Mouse (Mus musculus) left cerebral cortex, adult 2 months (tissue): ENCODE measurements around the gene Lrrc8e. TPM values are rescaled to one million over a fixed set of nuclear protein-coding genes. Genes with fewer than 3 reads are reported as not detected.
"Not testable (repeated sequence)": the region's sequence is repeated elsewhere in the genome, so short reads cannot be mapped to it uniquely, and the experiment has no call there.

ENCODE experiments used
- DNase-seq, 2 experiments: peaks; one replicate each; pipeline ENCODE4 v3.0.0; 2021 to 2022; ENCODE audit warnings: low spot score in 2 of 2, mixed read lengths in 1 of 2; ENCODE audit errors: extremely low spot score in 1 of 2
- H3K27ac ChIP-seq: fragments of 200-600 bp; 2 replicates; pipeline ENCODE4 v1.8.1; 2022
- H3K4me3 ChIP-seq: fragments of 200-600 bp; 2 replicates; pipeline ENCODE4 v1.8.1; 2022
- CTCF ChIP-seq: fragments of 200-600 bp; IDR thresholded peaks from 2 replicates; pipeline ENCODE4 v1.8.1; 2022; ENCODE audit warnings: antibody characterized with exemption, mild to moderate bottlenecking, moderate library complexity
- intact Hi-C: fragments of 180-260 bp; cut with DNase I; formaldehyde crosslinking; loops from one replicate; pipeline ENCODE4 v1.15.1; 2025
- total RNA-seq, 2 experiments: library from RNA; stranded (reverse); gene quantifications; 2 replicates each; pipeline ENCODE4 v1.2.3; 2021

Lrrc8e gene
- total RNA-seq, 2 experiments from 2014 or later = not detected

DNA sequence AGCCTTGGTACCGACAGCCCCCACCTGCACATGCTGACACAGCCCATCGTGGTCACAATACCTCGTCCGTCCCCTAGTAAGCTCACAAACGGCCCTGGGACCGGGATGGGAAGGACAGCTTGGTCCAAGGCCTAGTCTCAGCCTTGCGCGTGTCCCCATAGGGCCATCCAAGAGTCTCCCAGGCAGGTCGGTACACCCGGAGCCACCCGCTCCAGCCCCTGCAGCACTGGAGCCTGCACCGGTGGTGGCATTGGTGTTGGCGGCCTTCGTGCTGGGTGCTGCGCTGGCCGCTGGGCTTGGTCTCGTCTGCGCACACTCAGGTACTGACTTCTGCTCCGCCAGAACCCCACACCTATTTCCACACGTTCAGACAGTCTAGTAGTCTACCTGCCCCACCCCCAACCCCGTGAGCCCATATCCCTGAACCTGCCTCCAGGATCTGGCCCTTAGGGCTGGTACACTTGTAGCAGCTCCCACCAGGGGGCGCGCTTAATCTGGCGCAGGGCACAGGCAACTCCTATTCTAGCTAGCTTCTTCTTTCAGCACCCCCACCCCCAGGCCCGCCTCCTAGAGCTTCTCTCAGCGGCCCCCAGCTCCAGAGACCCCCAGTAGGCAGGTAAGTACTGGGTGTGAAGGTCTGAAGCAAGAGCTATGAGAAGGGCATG is 23.8 kb downstream of the Lrrc8e start:
- peak; percentile 86 to 88 for DNase-seq
- H3K4me3 ChIP-seq = no peak overlapping the region
- H3K27ac ChIP-seq = no peak overlapping the region
- intact Hi-C loops = no loop called here
- peak; percentile 93 for TF ChIP-seq CTCF

DNA sequence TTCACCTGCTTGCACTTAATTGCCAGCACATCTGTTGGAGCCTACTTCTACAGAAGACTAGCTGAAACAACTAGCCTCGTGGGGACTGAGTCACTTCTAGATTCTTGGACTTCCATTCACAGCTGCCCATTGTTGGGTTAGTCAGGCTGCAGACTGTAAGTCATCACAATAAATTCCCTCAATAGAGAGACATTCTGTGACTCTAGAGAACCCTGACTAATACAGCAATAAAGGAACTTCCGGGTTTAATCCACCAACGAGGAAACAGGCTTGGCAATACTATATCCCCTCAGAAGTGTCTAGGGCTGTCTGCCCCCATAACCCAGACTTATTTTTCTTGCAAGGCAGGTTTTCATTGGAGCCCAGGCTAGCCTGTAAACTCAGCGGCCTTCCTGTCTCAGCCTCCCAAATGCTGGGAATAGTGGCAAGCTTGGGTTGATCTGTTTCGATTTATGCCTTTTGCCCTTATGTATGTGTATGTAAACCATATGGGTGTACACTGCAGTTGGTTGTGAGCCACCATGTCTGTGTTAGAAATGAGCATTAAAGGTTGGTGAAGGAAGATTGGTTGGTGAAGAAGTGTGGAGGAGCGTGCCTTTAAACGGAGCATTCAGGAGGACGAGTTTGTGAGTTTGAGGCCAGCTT is 25.6 kb downstream of the Lrrc8e start:
- DNase-seq = no peak
- H3K4me3 ChIP-seq = peak overlapping the region; percentile 94
- peak overlapping the region; percentile 95 for H3K27ac ChIP-seq
- intact Hi-C loops = loop anchor here (2.0 kb wide), 1 partner anchor 13 kb away; the partner anchor contains the start of genes Gm49320 and Map2k7
- TF ChIP-seq CTCF = no peak

- H3K27ac ChIP-seq = peak within 1 kb of the TSS; percentile 95
- TF ChIP-seq CTCF = no peak
- intact Hi-C loops = loop anchor here (1.0 to 2.0 kb wide), 2 partner anchors 14 to 70 kb away; partner anchors contain the start of genes Gm49320 and Map2k7
- DNase-seq = peak; percentile 95
- peak within 1 kb of the TSS; percentile 94 for H3K4me3 ChIP-seq
Observed at GRCm38 (mm10) chr8:4252934-4253841, 26.6 kb downstream of the Lrrc8e start, which contains the start of gene Snapc2. Gene Snapc2 (plus strand): TSS chr8:4253080.

DNA sequence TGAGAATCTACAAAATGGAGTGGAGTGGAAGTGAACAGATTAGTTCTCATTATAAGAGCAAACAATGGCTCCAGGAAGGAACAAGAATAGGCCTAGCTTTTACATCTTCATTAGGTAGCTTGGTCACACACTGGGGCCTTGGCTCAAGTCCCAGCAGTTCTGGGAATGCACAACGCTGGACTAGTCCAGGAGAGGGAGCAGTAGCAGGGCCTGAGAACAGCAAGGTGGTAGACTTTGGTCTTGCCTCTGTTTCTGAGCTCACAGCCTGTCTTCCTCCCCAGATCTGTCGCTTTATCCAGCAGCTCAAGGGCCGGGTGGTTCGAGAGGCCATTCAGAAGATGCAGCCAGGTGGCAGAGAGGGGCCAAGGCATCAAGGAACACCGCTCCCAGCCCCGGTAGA is 27.4 kb downstream of the Lrrc8e start:
- peak; percentile 52 for TF ChIP-seq CTCF
- DNase-seq = peak; percentile 61 to 62
- intact Hi-C loops = no loop called here
- Histone ChIP-seq H3K4me3 (peak overlapping the region; percentile 94), H3K27ac (peak overlapping the region; percentile 95)

DNA sequence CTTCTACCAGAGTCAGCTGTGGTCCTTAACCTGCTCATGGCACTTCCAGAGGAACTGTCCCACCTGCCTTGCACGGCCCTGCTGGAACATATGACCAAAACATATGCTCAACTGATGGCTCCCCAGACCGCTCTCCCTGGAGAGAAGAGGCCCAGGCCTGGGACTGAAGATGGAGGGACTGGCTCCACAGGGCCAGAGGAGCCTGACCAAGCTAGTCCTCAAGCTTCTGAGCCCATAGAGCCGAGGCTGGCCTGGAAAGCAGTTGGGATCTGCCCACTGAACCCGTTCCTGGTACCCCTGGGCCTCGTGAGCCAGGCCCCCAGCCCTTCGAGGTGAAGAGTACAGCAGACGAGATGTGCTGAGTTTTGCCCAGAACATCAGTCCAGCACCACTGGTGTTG is 28.8 kb downstream of the Lrrc8e start:
- peak overlapping the region; percentile 16; the same call in 1 of the 2 replicates for H3K27ac ChIP-seq
- DNase-seq, H3K4me3 ChIP-seq: not testable (repeated sequence)
- intact Hi-C loops = loop anchor here (5.0 kb wide), 2 partner anchors 88 to 113 kb away; partner anchors contain the start of gene Evi5l

GRCm38 (mm10) chr8:4256911-4257310 is 30.3 kb downstream of the Lrrc8e start:
- DNase-seq = peak; percentile 79 to 82
- peak overlapping the region; percentile 95 for H3K27ac ChIP-seq
- no peak for TF ChIP-seq CTCF
- intact Hi-C loops = loop anchor here (5.0 kb wide), 2 partner anchors 90 to 115 kb away; partner anchors contain the start of gene Evi5l
- peak overlapping the region; percentile 83; the same call in 1 of the 2 replicates for H3K4me3 ChIP-seq

DNA sequence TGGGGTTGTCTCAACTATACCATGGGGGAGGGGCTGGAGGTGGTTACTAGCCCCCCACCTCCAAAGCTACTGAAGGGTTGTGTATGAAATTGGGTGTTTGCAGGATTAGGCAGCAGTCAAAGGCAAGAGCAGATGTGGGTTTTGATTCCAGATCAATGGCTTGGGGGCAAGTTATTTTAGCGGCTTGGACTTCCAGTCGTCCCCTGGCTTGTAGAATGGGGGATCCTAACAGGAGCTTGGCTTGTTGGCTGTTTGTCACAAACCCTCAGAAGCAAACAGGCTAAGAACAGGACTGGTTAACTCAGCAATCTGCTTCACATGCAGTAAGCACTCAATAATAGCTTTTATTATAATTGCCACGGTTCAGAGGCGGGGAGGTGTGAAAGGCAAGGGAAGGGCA is 30.7 kb downstream of the Lrrc8e start:
- intact Hi-C loops = loop anchor here (5.0 kb wide), 2 partner anchors 90 to 115 kb away; partner anchors contain the start of gene Evi5l
- peak overlapping the region; percentile 95 for H3K27ac ChIP-seq
- peak overlapping the region; percentile 83 for H3K4me3 ChIP-seq
- no peak for TF ChIP-seq CTCF
- no peak for DNase-seq

- DNase-seq = peak; percentile 84 to 87
- Histone ChIP-seq H3K27ac (peak overlapping the region; percentile 95), H3K4me3 (peak overlapping the region; percentile 83)
- TF ChIP-seq CTCF = peak; percentile 91
- intact Hi-C loops = loop anchor here (5.0 kb wide), 2 partner anchors 91 to 116 kb away; partner anchors contain the start of gene Evi5l
Observed at GRCm38 (mm10) chr8:4258233-4258632, 31.6 kb downstream of the Lrrc8e start.

GRCm38 (mm10) chr8:4258678-4259077 is 32.1 kb downstream of the Lrrc8e start:
- intact Hi-C loops = loop anchor here (5.0 kb wide), 2 partner anchors 91 to 116 kb away; partner anchors contain the start of gene Evi5l
- H3K27ac ChIP-seq = peak overlapping the region; percentile 95
- TF ChIP-seq CTCF = no peak
- DNase-seq = peak; percentile 52 to 57
- H3K4me3 ChIP-seq = peak overlapping the region; percentile 83

- Histone ChIP-seq H3K4me3 (peak within 1 kb of the TSS; percentile 83), H3K27ac (peak within 1 kb of the TSS; percentile 95)
- DNase-seq = peak; percentile 94 to 95
- no peak for TF ChIP-seq CTCF
- intact Hi-C loops = loop anchor here (5.0 kb wide), 2 partner anchors 92 to 117 kb away; partner anchors contain the start of gene Evi5l
Observed at GRCm38 (mm10) chr8:4259125-4259804, 32.6 kb downstream of the Lrrc8e start, which contains the start of gene Ctxn1. Gene Ctxn1 (minus strand): TSS chr8:4259274.

DNA sequence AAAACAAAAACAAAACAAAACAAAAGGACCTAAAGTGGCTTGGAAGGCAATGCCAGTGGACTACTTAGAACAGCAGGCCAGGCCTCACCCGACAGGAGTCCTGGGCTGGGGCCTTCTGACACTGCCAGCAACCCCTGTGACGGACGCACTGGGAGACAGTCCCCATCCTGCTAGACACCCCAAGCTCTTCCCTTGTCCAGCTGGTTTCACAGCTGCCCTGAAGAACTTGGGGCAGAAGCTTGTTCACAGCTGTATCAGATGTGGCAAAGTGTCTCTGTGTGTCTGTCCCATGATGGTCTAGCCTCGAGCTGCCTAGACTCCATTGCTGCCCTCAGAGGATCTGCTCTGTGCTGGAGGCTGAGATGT is 33.2 kb downstream of the Lrrc8e start:
- no peak for TF ChIP-seq CTCF
- Histone ChIP-seq H3K27ac (peak overlapping the region; percentile 95), H3K4me3 (no peak overlapping the region; the same call in 1 of the 2 replicates)
- intact Hi-C loops = loop anchor here (5.0 kb wide), 2 partner anchors 92 to 117 kb away; partner anchors contain the start of gene Evi5l
- no peak for DNase-seq
